In genomic region chr16:63091471-63092300, GRCm38 (mm10) we compare ENCODE assay signal across 9 mouse cellular contexts.
DNase-seq lines count a peak whose midpoint lies in the region; ATAC-seq and TF ChIP-seq lines count a peak whose summit lies in the region.
"Had no signal": no experiment of that assay in that cellular context is flagged by ENCODE, and none has a peak within 500 bp of the region (broad histone marks: within the 10 kb centered on the region; RNA-seq: fewer than 3 reads in every experiment).

No protein-coding gene starts in this region.

- H3K27me3 ChIP-seq in lung, embryonic 16.5 days (ENCODE audit: control insufficient read depth, insufficient read depth, low read depth, low read length): no peaks in the 10 kb centered on the region
- H3K27me3 ChIP-seq in hindbrain, embryonic 13.5 days: no peaks in the 10 kb centered on the region
- peaks cover 57% of the 10 kb centered on the region for H3K27me3 ChIP-seq in midbrain, embryonic 11.5 days (ENCODE audit: control insufficient read depth, insufficient read depth, low read length)
- no peaks in the 10 kb centered on the region for H3K27me3 ChIP-seq in kidney, embryonic 16.5 days (ENCODE audit: insufficient read depth, low read length)
- H3K27me3 ChIP-seq: liver, embryonic 15.5 days had no signal

- H3K4me1 ChIP-seq in lung, embryonic 16.5 days (replicated peaks; ENCODE audit: control insufficient read depth, insufficient read depth, low read length): peaks cover 5% of the 10 kb centered on the region; the same call in 1 of the 2 replicates
- H3K4me1 ChIP-seq in lung, adult 2 months (ENCODE audit: control insufficient read depth, insufficient read depth, low read length): peaks cover 3% of the 10 kb centered on the region; the same call in 1 of the 2 replicates
- peaks cover 8% of the 10 kb centered on the region for H3K4me1 ChIP-seq in hindbrain, embryonic 13.5 days (replicated peaks)
- H3K4me1 ChIP-seq in midbrain, embryonic 11.5 days (ENCODE audit: control insufficient read depth, insufficient read depth, low read length): no peaks in the 10 kb centered on the region; the same call in none of the 2 replicates
- H3K4me1 ChIP-seq in kidney, embryonic 16.5 days (ENCODE audit: insufficient read depth, low read length): no peaks in the 10 kb centered on the region
- H3K4me1 ChIP-seq: liver, embryonic 15.5 days had no signal

- H3K9me3 ChIP-seq in lung, embryonic 16.5 days (ENCODE audit: control insufficient read depth, low read length): no peaks in the 10 kb centered on the region
- H3K9me3 ChIP-seq in hindbrain, embryonic 13.5 days: no peaks in the 10 kb centered on the region
- H3K9me3 ChIP-seq in midbrain, embryonic 11.5 days (ENCODE audit: control insufficient read depth, low read length): no peaks in the 10 kb centered on the region
- H3K9me3 ChIP-seq in kidney, embryonic 16.5 days (ENCODE audit: low read length): no peaks in the 10 kb centered on the region
- H3K9me3 ChIP-seq: liver, embryonic 15.5 days had no signal

- no peak overlapping the region for H3K4me2 ChIP-seq in lung, embryonic 16.5 days (ENCODE audit: low read depth, low read length)
- no peak overlapping the region for H3K4me2 ChIP-seq in hindbrain, embryonic 13.5 days
- H3K4me2 ChIP-seq in midbrain, embryonic 11.5 days: no peak overlapping the region
- H3K4me2 ChIP-seq in kidney, embryonic 16.5 days (replicated peaks; ENCODE audit: low read depth, low read length): no peak overlapping the region
- H3K4me2 ChIP-seq: liver, embryonic 15.5 days had no signal

- intact Hi-C loops in heart, postnatal 36 days (cut with DNase I): no loop called here

- no peak for ATAC-seq in lung, embryonic 16.5 days (ENCODE audit: low read depth)
- peak; percentile 78; the same call in 1 of the 2 replicates for ATAC-seq in hindbrain, embryonic 13.5 days (ENCODE audit: low FRiP score)
- peak; percentile 92 for ATAC-seq in midbrain, embryonic 11.5 days (ENCODE audit: low FRiP score)
- ATAC-seq in kidney, embryonic 16.5 days (ENCODE audit: low FRiP score, low TSS enrichment): no peak

- H3K36me3 ChIP-seq in lung, embryonic 16.5 days (ENCODE audit: control insufficient read depth, insufficient read depth, low read length): no peaks in the 10 kb centered on the region
- H3K36me3 ChIP-seq in hindbrain, embryonic 13.5 days: no peaks in the 10 kb centered on the region
- H3K36me3 ChIP-seq in midbrain, embryonic 11.5 days (ENCODE audit: control insufficient read depth, insufficient read depth, low read length): no peaks in the 10 kb centered on the region
- H3K36me3 ChIP-seq in kidney, embryonic 16.5 days (ENCODE audit: insufficient read depth, low read length): no peaks in the 10 kb centered on the region
- H3K36me3 ChIP-seq: liver, embryonic 15.5 days had no signal

- peak overlapping the region; percentile 3; the same call in 1 of the 2 replicates for H3K27ac ChIP-seq in lung, embryonic 16.5 days (ENCODE audit: low read length)
- peak overlapping the region; percentile 70 for H3K27ac ChIP-seq in hindbrain, embryonic 13.5 days
- H3K27ac ChIP-seq in midbrain, embryonic 11.5 days (ENCODE audit: low read depth, low read length): peak overlapping the region; percentile 32
- H3K27ac ChIP-seq in kidney, embryonic 16.5 days (ENCODE audit: low read length): no peak overlapping the region
- H3K27ac ChIP-seq: liver, embryonic 15.5 days had no signal

- 54% methylated on average over 11 of the region's 11 CpGs for WGBS in lung, embryonic 16.5 days
- WGBS in lung, adult 2 months: 72% methylated on average over 11 of the region's 11 CpGs
- WGBS in hindbrain, embryonic 13.5 days: 13% methylated on average over 11 of the region's 11 CpGs
- 13% methylated on average over 11 of the region's 11 CpGs for WGBS in midbrain, embryonic 11.5 days
- 59% methylated on average over 11 of the region's 11 CpGs for WGBS in kidney, embryonic 16.5 days

- no peak for TF ChIP-seq POLR2A in lung, adult 2 months (IDR thresholded peaks at IDR 0.05; ENCODE audit: borderline replicate concordance, extremely low read depth, low read depth, low read length)

- DNase-seq in lung, adult 2 months: no peak
- DNase-seq in midbrain, embryonic 11.5 days (ENCODE audit: low spot score, missing footprints): peak; percentile 92
- no peak for DNase-seq in urinary bladder, postnatal 4 days (ENCODE audit: low spot score in 2 of 2)
- no peak for DNase-seq in kidney, adult 18-20 months
- no peak for DNase-seq in heart, postnatal 36 days

- no peak for TF ChIP-seq CTCF in lung, adult 2 months (IDR thresholded peaks at IDR 0.05; ENCODE audit: insufficient read depth, low read length)

- no peak overlapping the region for H3K9ac ChIP-seq in lung, embryonic 16.5 days (ENCODE audit: low read length)
- H3K9ac ChIP-seq in hindbrain, embryonic 13.5 days: no peak overlapping the region
- H3K9ac ChIP-seq in midbrain, embryonic 11.5 days (ENCODE audit: low read length): no peak overlapping the region
- H3K9ac ChIP-seq in kidney, embryonic 16.5 days (replicated peaks; ENCODE audit: low read length): no peak overlapping the region
- H3K9ac ChIP-seq: liver, embryonic 15.5 days had no signal

- H3K4me3 ChIP-seq in lung, embryonic 16.5 days (ENCODE audit: low read length): no peak overlapping the region
- no peak overlapping the region for H3K4me3 ChIP-seq in lung, adult 2 months (replicated peaks; ENCODE audit: extremely low read depth, low read depth, low read length)
- no peak overlapping the region for H3K4me3 ChIP-seq in hindbrain, embryonic 13.5 days
- no peak overlapping the region for H3K4me3 ChIP-seq in midbrain, embryonic 11.5 days (ENCODE audit: low read depth, low read length)
- no peak overlapping the region for H3K4me3 ChIP-seq in kidney, embryonic 16.5 days (ENCODE audit: low read length)
- H3K4me3 ChIP-seq: liver, embryonic 15.5 days had no signal

Comparison
In these comparisons a context has a peak if more than half of its experiments do, and no peak if none do; other contexts are left out.
1. ATAC-seq: peak in hindbrain, embryonic 13.5 days (single experiment) and midbrain, embryonic 11.5 days (single experiment); none in lung, embryonic 16.5 days (single experiment) and kidney, embryonic 16.5 days (single experiment).